Mouse (Mus musculus) embryonic facial prominence, embryonic 11.5 days (tissue): ENCODE data around the gene Ascl2. TPM values are rescaled to one million over a fixed set of nuclear protein-coding genes. Genes with fewer than 3 reads are reported as not detected.

Source experiments
- ATAC-seq: fragments of 200-750 bp; cut with Nextera tagmentation; replicated peaks from 2 replicates; pipeline ENCODE4 v1.8.0; 2017; ENCODE audit warnings: low read depth; ENCODE audit not compliant: insufficient number of reproducible peaks, low FRiP score, low TSS enrichment
- DNase-seq: peaks from one replicate; pipeline ENCODE4 v3.0.0-alpha.2; 2015; ENCODE audit warnings: low spot score
- H3K27ac ChIP-seq: fragments of 300-500 bp; sonication (generic); replicated peaks from 2 replicates; pipeline ENCODE4 v1.5.1; 2014; ENCODE audit warnings: mild to moderate bottlenecking, low read depth, low read length, control low read depth
- H3K27me3 ChIP-seq: fragments of 300-500 bp; sonication (generic); 2 replicates; pipeline ENCODE4 v1.6.1; 2014; ENCODE audit warnings: mild to moderate bottlenecking, low read length, moderate library complexity, mixed read lengths; ENCODE audit not compliant: control insufficient read depth, insufficient read depth
- H3K36me3 ChIP-seq: fragments of 300-500 bp; sonication (generic); replicated peaks from 2 replicates; pipeline ENCODE4 v1.6.1; 2014; ENCODE audit warnings: low read depth, mild to moderate bottlenecking, low read length, moderate library complexity, mixed read lengths; ENCODE audit not compliant: control insufficient read depth, insufficient read depth
- H3K4me1 ChIP-seq: fragments of 300-500 bp; sonication (generic); 2 replicates; pipeline ENCODE4 v1.6.1; 2014; ENCODE audit warnings: low read length, mixed read lengths; ENCODE audit not compliant: control insufficient read depth, insufficient read depth
- H3K4me2 ChIP-seq: fragments of 300-500 bp; sonication (generic); 2 replicates; pipeline ENCODE4 v1.6.1; 2014; ENCODE audit warnings: low read depth, mild to moderate bottlenecking, control low read depth, low read length, moderate library complexity
- H3K4me3 ChIP-seq: fragments of 300-500 bp; sonication (generic); 2 replicates; pipeline ENCODE4 v1.5.1; 2014; ENCODE audit warnings: low read depth, low read length, control low read depth
- H3K9ac ChIP-seq: fragments of 300-500 bp; sonication (generic); replicated peaks from 2 replicates; pipeline ENCODE4 v1.6.1; 2014; ENCODE audit warnings: mild to moderate bottlenecking, control low read depth, low read length
- H3K9me3 ChIP-seq: fragments of 300-500 bp; sonication (generic); replicated peaks from 2 replicates; pipeline ENCODE4 v1.6.1; 2016; ENCODE audit warnings: mild to moderate bottlenecking, low read length, inconsistent platforms, mixed read lengths; ENCODE audit not compliant: control insufficient read depth
- WGBS: fragments of 180-500 bp; shearing (Covaris S2); extraction: QIAGEN DNeasy Blood & Tissue Kit; methylation state at CpG from one replicate; pipeline ENCODE4 v1.1.7; 2014; 5-methylcytosine and 5-hydroxymethylcytosine counted together
- polyA plus RNA-seq: library from polyadenylated mRNA; unstranded; fragments of >200 nt; fragmentation: Nextera tagmentation; extraction: Ambion mirVana; gene quantifications from 2 replicates; pipeline ENCODE4 v1.2.1, GENCODE M21; 2014

Gene Ascl2
- polyA plus RNA-seq, 1 experiment from 2014 or later, result 0.94 TPM

DNA sequence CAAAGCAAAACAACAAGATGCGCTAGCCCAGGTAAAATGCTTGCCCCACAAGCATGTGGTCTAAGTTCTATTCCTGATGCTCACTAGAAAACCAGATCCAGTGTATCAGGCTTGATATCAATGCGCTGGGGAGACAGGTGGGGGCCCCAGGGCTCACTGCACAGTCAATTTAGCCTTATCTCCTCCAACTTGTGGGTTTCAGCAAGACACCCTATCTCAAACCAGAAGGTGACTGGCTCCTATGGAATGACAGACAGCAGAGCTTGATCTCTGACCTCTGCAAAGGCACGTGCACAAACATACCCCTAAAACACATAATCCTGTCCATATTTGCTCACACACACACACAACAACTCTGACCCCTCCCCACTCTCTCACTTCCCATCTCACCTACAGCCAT is 18.7 kb upstream of the Ascl2 start:
- no peak overlapping the region for H3K4me2 ChIP-seq
- no peaks in the 10 kb centered on the region for H3K27me3 ChIP-seq
- H3K4me1 ChIP-seq, result no peaks in the 10 kb centered on the region
- DNase-seq, result no peak
- no peaks in the 10 kb centered on the region for H3K9me3 ChIP-seq
- no peak overlapping the region for H3K9ac ChIP-seq
- WGBS, result 73% methylated on average over 3 of the region's 3 CpGs
- no peak for ATAC-seq
- no peaks in the 10 kb centered on the region for H3K36me3 ChIP-seq
- no peak overlapping the region for H3K27ac ChIP-seq
- H3K4me3 ChIP-seq, result no peak overlapping the region

DNA sequence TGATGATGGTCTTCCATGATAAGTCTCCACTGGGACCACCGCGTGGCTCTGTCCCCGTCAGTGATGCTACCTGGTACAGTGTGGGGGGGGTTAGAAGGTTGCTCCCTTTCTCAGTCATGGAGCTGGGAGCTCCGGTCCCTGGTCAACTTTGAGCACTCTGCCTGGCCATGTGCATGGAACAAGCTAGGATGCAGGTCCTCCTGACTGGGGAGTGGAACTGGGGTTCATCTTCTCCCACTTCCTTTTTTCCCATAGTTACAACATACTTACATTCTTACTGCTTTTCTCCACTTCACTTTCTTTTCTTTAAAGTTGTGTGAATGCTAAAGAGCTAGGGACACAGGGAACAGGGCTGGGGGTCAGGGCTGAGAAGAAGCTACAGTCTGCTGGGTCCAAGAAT is 16.1 kb upstream of the Ascl2 start:
- H3K9ac ChIP-seq, result no peak overlapping the region
- no peak for DNase-seq
- ATAC-seq, result no peak
- no peaks in the 10 kb centered on the region for H3K9me3 ChIP-seq
- no peak overlapping the region for H3K4me3 ChIP-seq
- H3K4me1 ChIP-seq, result no peaks in the 10 kb centered on the region
- no peaks in the 10 kb centered on the region for H3K36me3 ChIP-seq
- no peak overlapping the region for H3K4me2 ChIP-seq
- WGBS, result 93% methylated on average over 4 of the region's 4 CpGs
- H3K27ac ChIP-seq, result no peak overlapping the region
- H3K27me3 ChIP-seq, result no peaks in the 10 kb centered on the region

DNA sequence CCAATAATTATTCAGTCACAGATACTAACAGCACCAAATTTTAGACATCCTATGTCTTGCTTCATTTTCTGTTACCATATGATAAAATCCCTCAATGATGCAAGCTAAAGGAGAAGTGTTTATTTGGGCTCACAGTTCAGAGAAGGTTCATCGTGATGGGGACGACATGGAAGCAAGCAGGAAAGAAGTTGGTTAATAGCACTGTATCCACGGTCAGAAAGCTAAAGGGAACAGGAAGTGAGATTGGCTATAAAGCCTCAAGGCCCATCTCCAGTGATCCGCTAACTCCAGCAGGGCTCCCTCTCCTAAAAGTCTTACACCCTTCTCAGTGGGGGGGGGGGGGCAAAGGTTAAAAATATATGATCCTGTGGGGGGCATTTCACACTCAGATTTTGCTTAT is 12.8 kb upstream of the Ascl2 start:
- H3K4me3 ChIP-seq, result no peak overlapping the region
- ATAC-seq (no peak), DNase-seq (no peak)
- no peak overlapping the region for H3K9ac ChIP-seq
- no peaks in the 10 kb centered on the region for H3K27me3 ChIP-seq
- H3K4me2 ChIP-seq, result no peak overlapping the region
- no peaks in the 10 kb centered on the region for H3K36me3 ChIP-seq
- H3K4me1 ChIP-seq, result no peaks in the 10 kb centered on the region
- 68% methylated on average over 4 of the region's 4 CpGs for WGBS
- H3K9me3 ChIP-seq, result no peaks in the 10 kb centered on the region
- H3K27ac ChIP-seq, result no peak overlapping the region

DNA sequence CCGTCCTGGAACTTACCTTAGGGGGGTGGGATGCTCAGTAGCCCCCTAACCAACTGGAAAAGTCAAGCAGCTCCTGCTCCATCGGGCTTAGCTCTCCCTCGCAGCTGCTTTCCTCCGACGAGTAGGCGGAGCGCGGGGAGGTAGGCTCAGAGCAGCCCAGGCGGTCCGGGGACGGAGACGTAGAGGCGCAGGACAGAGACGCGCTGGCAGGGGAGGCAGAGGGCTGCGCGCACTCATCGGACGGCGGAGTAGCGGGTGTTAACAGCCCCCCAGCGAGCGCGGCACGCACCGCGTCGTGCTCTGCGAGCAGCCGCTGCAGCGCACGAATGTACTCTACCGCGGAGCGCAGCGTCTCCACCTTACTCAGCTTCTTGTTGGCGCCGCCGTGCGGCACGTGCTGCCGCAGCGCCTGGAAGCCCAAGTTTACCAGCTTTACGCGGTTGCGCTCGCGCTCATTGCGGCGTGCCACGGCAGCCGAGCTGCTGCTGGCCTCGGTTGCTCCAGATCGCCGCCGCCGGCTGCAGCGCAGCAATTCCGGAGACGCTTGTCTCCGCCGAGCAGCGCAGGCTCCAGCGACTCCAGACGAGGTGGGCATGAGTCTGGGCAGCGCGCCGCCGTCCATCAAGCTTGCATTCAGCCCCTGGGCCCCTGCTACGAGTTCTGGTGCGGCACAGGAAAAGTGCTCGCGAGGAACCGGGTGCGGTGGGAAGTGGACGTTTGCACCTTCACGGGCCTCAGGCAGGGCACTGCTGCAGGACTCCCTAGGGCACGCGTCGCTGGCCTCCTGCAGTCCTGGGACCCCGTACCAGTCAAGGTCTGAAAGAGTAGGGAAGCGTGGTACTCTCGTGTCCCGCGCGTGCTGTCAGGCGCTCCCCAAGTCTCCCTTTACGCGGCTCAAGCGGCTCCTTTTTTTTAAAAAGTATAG is 918 bp downstream of the Ascl2 start:
- peaks cover 7% of the 10 kb centered on the region for H3K4me1 ChIP-seq
- H3K9me3 ChIP-seq, result no peaks in the 10 kb centered on the region
- WGBS, result under 1% methylated on average over 83 of the region's 90 CpGs
- peak overlapping the region; percentile 9 for H3K9ac ChIP-seq
- DNase-seq (peak; percentile 84), ATAC-seq (peak; percentile 60; the same call in 1 of the 2 replicates)
- H3K4me2 ChIP-seq, result peak overlapping the region; percentile 86
- H3K4me3 ChIP-seq, result peak overlapping the region; percentile 38
- no peak overlapping the region for H3K27ac ChIP-seq
- H3K27me3 ChIP-seq, result peaks cover 51% of the 10 kb centered on the region
- H3K36me3 ChIP-seq, result no peaks in the 10 kb centered on the region

DNA sequence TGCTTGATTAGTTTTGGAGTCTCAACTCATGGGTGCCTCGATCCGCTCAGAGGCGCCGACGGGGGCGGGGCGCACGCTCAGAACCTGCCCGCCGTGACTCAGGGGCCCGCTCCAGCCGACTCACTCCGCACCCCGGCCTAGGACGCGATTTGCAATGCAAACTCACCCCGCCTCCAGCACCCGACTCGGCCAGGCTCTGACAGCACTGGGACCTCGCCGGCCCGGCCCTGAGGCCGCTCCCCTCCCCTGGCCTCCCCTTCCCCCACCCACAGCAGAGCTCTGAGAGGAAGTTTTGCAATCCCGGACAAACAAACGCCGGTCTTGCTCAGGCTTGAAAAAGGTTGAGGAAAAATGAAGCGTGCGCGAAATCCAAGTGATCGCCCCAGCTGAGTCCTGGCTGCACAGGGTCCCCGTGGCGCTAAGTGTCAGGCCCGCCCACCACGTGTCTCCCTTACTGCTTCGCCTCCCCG is 1.6 kb downstream of the Ascl2 start:
- H3K36me3 ChIP-seq, result no peaks in the 10 kb centered on the region
- H3K27me3 ChIP-seq, result peaks cover 51% of the 10 kb centered on the region
- peak overlapping the region; percentile 38 for H3K4me3 ChIP-seq
- peak overlapping the region; percentile 23 for H3K9ac ChIP-seq
- no peak overlapping the region for H3K27ac ChIP-seq
- DNase-seq (peak; percentile 30), ATAC-seq (0 out of 2 replicates have a peak, but pooled peaks have one; percentile 45)
- no peaks in the 10 kb centered on the region for H3K9me3 ChIP-seq
- peaks cover 7% of the 10 kb centered on the region for H3K4me1 ChIP-seq
- peak overlapping the region; percentile 86 for H3K4me2 ChIP-seq
- under 1% methylated on average over 36 of the region's 36 CpGs for WGBS

DNA sequence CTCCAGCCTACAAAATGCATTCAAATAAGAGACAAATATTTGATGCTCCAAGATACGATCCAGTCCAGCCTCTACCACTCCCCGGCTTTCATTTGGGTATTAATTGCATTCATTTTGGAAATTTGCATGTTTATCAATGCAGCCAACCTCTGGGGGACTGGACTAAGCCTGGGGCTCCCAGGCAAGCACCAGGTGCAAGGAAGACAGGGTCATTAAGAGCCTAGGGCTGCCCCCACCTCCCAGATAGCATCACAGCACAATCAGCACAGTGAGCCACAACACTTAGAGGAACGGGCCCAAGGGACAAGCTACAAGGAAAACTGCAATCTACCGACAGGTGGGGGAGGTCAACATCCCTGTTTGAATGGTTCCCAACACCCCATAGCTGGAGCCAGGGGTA is 9.3 kb downstream of the Ascl2 start:
- no peaks in the 10 kb centered on the region for H3K27me3 ChIP-seq
- H3K4me1 ChIP-seq, result no peaks in the 10 kb centered on the region
- 71% methylated on average over 4 of the region's 4 CpGs for WGBS
- no peak overlapping the region for H3K4me3 ChIP-seq
- H3K36me3 ChIP-seq, result no peaks in the 10 kb centered on the region
- H3K4me2 ChIP-seq, result no peak overlapping the region
- no peak for DNase-seq
- no peak overlapping the region for H3K9ac ChIP-seq
- ATAC-seq, result no peak
- H3K27ac ChIP-seq, result no peak overlapping the region
- no peaks in the 10 kb centered on the region for H3K9me3 ChIP-seq

DNA sequence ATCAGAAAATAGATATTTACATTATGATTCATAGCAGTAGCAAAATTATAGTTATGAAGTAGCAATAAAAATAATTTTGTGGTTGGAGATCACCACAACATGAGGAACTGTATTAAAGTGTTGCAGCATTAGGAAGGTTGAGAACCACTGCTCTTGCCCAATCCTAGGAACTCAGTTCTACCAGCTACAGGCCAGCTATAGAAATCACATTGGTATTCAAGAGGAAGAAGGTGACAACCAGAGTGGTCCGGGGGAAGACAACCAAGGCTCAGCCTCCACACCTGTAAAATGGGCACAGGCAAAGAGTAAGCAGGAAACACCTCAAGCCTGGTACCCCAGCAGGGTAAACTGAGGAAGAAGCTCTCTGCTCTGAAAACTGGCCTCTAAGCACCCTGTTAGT is 10.2 kb downstream of the Ascl2 start:
- no peak for DNase-seq
- Histone ChIP-seq H3K4me2 (no peak overlapping the region), H3K4me1 (no peaks in the 10 kb centered on the region), H3K27ac (no peak overlapping the region), H3K36me3 (no peaks in the 10 kb centered on the region), H3K9me3 (no peaks in the 10 kb centered on the region), H3K27me3 (no peaks in the 10 kb centered on the region), H3K4me3 (no peak overlapping the region), H3K9ac (no peak overlapping the region)
- ATAC-seq, result no peak
- 84% methylated on average over 1 of the region's 1 CpGs for WGBS

DNA sequence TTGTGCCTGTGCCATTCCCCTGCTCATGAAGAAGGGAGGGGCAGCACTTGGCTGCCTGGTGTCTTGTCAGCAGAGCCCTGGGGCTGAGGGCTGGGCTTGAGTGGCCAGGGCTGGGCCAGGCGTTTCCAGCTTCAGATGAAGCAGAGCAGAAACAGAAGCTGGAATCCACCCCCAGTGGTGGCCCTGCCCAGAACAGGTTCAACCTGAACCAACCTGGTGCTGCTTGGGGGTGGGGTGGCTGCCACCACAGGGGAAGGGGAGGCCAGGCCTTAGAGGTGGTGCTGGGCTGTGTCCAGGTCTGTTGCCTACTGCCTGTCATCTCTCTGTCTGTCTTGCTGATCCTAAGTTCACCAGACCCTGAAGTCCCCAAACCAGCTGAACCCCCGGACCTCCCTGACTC is 13.0 kb downstream of the Ascl2 start:
- Histone ChIP-seq H3K27me3 (no peaks in the 10 kb centered on the region), H3K4me3 (no peak overlapping the region), H3K4me1 (no peaks in the 10 kb centered on the region), H3K9ac (no peak overlapping the region), H3K36me3 (no peaks in the 10 kb centered on the region), H3K9me3 (no peaks in the 10 kb centered on the region), H3K4me2 (no peak overlapping the region), H3K27ac (no peak overlapping the region)
- no peak for ATAC-seq
- 53% methylated on average over 2 of the region's 2 CpGs for WGBS
- no peak for DNase-seq
